Mouse (Mus musculus): ENCODE measurements at regions not wholly inside any gene's neighbourhood (a gene's known extent, or its start where the extent isn't known, plus 50 kb on each side); places are given as distances from the start of the nearest gene placed in this dataset.

DNA sequence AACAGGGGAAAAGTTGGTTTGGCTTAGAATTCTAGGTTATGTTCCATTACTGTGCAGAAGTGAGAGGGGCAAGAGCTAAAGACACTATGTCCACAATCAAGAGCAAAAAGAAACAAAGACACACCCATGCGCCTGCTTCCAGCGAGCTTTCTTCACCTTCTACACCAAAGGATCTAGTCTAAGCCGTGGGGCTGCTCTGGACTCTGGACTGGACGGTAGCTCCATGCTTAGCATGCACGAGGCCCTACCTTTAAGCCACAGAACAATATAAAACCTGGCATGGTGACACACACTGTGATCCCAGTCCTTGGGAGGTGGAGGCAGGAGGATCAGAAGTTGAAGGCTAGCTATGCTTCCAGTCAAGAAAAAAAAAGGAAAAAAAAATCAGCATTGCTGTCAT lies 73.0 kb upstream of the Pias1 start:
- no peak for DNase-seq (ENCODE audit: low spot score)
- Histone ChIP-seq H3K36me3 (no peaks in the 10 kb centered on the region), H3K27ac (no peak overlapping the region), H3K9me3 (peaks cover 10% of the 10 kb centered on the region; the same call in 1 of the 2 replicates), H3K27me3 (ENCODE audit: insufficient read depth, poor library complexity, severe bottlenecking) (no peaks in the 10 kb centered on the region), H3K4me3 (no peak overlapping the region), H3K4me1 (peaks cover 19% of the 10 kb centered on the region)
- WGBS: 77% methylated on average over 5 of the region's 5 CpGs

DNA sequence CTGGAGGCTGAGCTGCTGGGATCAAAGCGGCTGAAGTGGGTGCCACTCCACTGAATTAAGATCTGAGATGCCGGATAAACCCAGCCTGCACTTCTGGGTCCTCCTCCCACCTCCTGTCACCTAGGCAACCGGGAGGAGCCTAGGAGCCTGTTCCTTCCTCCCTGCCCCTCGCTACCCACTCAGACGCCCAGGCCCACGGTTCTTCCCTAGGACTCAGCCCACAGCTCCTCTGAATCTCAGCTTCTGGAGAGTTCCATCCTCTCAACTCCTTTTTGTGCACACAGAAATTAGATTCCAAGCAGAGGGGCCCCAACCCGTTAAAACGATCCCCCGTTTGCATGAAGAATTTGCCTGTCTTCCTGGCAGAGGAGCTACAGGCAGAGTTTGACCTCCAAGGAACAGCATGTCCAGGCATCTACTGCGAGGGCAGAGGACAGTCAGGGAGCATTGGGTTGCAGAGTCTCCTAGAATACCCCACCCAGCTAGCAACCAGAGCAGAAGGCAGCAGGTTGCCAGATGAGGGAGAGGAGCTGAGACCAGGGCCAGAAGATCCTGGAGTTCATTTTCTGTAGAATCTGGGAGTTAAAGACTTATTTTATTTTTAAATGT lies 71.6 kb upstream of the Pias1 start:
- H3K4me1 ChIP-seq: peaks cover 18% of the 10 kb centered on the region
- peak overlapping the region; percentile 46 for H3K4me3 ChIP-seq
- WGBS: 3% methylated on average over 10 of the region's 10 CpGs
- peak; percentile 81 for DNase-seq (ENCODE audit: low spot score)
- peaks cover 10% of the 10 kb centered on the region; the same call in 1 of the 2 replicates for H3K9me3 ChIP-seq
- H3K27ac ChIP-seq: peak overlapping the region; percentile 67
- H3K27me3 ChIP-seq (ENCODE audit: insufficient read depth, poor library complexity, severe bottlenecking): no peaks in the 10 kb centered on the region
- no peaks in the 10 kb centered on the region for H3K36me3 ChIP-seq

DNA sequence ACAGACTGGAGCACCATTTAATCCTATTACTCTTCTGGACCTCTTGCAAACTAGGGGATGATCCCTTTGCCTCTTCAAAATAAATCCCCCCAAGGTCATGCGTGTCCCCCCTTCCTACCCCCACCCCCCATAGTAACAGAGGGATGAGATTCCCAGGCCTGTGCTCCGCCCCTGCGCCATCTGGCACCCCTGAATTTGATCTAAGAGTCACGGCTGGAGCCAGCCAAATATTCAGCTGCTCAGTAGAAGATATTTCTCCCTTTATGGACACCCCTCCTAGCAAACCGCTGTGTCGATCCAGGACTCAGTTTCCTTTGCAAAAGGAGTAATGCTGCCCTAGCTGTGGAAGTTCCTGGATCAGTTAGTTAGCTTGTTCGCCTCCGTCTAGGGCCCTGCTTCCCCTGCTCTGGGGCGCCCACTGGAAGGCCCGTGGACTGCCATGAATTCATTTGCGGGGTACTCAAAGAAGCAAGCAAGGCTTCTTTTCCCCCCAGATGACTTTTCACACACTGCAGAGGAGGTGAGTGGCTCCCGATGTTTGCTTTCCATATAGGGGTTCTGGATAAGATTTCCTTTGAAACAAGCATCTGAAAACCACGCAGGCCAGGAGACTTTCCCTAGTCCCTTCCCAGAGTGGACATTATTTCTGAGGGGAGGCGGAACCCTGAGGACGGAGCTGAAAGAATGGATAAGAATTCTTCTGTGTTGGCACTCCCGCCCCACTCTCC lies 70.9 kb upstream of the Pias1 start:
- Histone ChIP-seq H3K27me3 (ENCODE audit: insufficient read depth, poor library complexity, severe bottlenecking) (no peaks in the 10 kb centered on the region), H3K36me3 (no peaks in the 10 kb centered on the region), H3K27ac (peak overlapping the region; percentile 67), H3K4me3 (peak overlapping the region; percentile 46), H3K4me1 (peaks cover 18% of the 10 kb centered on the region), H3K9me3 (peaks cover 10% of the 10 kb centered on the region; the same call in 1 of the 2 replicates)
- DNase-seq (ENCODE audit: low spot score): no peak
- WGBS: 35% methylated on average over 16 of the region's 16 CpGs

DNA sequence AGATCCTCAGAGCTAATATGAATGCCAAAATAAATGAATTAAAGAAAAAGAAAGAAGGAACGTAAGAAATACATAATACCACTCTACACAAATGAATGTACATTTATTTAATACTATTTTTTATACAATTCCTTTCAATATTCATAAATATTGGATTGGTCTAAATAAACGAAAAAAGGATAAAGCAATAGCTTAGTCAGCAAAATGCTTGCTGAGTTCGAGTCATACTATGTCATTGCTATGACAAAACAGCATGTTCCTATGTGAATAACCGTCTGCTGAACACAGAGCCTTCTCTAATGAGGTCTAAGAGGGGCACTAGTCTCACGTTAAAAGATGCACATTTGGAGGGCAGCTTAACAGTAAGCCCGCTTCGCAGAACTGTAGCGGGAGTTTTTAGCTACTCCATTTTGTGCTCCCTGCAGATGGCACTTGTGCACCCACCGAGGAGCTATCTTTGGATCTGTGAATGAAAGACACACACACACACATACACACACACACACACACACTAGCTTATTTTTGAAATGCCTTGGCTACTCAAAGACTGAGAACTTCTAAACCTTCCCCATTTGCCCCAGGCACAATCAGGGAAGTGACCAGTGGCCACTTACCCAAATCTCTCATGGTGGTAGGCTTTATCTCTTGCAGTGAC lies 69.1 kb upstream of the Pias1 start:
- no peaks in the 10 kb centered on the region for H3K27me3 ChIP-seq (ENCODE audit: insufficient read depth, poor library complexity, severe bottlenecking)
- 81% methylated on average over 9 of the region's 9 CpGs for WGBS

DNA sequence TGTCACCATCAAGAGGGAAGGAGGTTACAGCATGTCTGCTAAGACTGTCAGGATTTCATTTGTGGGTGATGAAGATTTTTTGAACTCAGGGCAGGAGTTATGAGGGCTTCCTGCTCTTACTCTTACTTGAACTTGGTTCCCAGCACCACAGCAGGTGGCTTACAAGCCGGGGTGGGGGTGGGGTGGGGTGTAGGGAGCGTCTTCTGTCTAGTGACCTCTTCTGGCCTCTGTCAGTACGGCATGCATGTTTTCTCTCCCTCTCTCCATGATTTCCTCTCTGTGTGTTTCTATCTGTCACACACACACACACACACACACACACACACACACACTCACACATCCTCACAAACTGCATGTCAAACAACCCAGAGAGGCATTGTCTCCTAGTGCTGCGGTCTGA lies 64.5 kb upstream of the Pias1 start:
- WGBS: 51% methylated on average over 4 of the region's 4 CpGs
- Histone ChIP-seq H3K27ac (no peak overlapping the region), H3K36me3 (no peaks in the 10 kb centered on the region)

More for the DNA sequence above, 69.1 kb upstream of the Pias1 start:
- Histone ChIP-seq H3K4me1 (peaks cover 18% of the 10 kb centered on the region), H3K4me3 (no peak overlapping the region), H3K9me3 (no peaks in the 10 kb centered on the region), H3K36me3 (no peaks in the 10 kb centered on the region), H3K27ac (no peak overlapping the region)
- no peak for DNase-seq (ENCODE audit: low spot score)

DNA sequence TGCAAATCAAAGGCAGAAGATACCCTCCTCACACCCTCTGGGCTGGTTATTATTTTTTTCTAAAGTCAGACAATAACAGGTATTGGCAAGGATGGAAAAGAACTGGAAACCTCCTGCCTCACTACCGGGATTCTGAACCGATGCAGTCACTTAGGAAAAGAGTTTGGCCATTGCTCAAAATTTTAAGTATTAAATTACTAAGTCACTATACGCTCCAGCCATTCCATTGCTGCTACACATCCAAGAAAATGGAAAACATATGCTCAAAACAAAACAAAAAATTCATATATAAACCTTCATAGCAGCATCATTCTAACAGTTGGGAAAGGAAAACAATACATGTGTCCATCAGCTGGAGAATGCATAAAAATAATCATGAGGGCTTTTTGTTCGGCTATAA lies 63.9 kb upstream of the Pias1 start:
- Histone ChIP-seq H3K27me3 (ENCODE audit: insufficient read depth, poor library complexity, severe bottlenecking) (no peaks in the 10 kb centered on the region), H3K36me3 (no peaks in the 10 kb centered on the region), H3K4me3 (no peak overlapping the region), H3K27ac (no peak overlapping the region), H3K9me3 (no peaks in the 10 kb centered on the region), H3K4me1 (no peaks in the 10 kb centered on the region)
- no peak for DNase-seq (ENCODE audit: low spot score)
- WGBS: 87% methylated on average over 4 of the region's 4 CpGs

More for the DNA sequence above, 64.5 kb upstream of the Pias1 start:
- H3K4me3 ChIP-seq: no peak overlapping the region
- H3K27me3 ChIP-seq (ENCODE audit: insufficient read depth, poor library complexity, severe bottlenecking): no peaks in the 10 kb centered on the region
- H3K4me1 ChIP-seq: no peaks in the 10 kb centered on the region
- DNase-seq (ENCODE audit: low spot score): no peak
- H3K9me3 ChIP-seq: no peaks in the 10 kb centered on the region

DNA sequence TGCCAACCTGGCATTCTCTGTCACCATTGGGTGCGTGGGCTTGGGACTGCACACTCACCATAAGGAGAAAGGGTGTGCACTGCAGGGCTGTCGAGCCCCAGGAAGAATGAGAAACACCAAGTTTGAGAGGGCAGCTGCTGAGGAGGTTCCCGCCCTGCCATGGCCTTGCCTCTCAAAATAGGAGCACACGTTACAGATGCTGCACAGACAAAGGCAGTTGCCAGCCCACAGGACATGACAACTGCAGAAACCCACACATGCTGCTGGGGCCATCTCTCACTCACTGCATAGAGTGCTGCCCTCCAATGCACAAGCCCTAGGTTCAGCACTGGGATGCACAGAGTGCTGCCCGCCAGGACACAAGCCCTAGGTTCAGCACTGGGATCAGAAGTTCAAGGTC lies 61.6 kb upstream of the Pias1 start:
- 80% methylated on average over 5 of the region's 5 CpGs for WGBS
- Histone ChIP-seq H3K27me3 (ENCODE audit: insufficient read depth, poor library complexity, severe bottlenecking) (no peaks in the 10 kb centered on the region), H3K27ac (no peak overlapping the region), H3K4me3 (no peak overlapping the region), H3K4me1 (no peaks in the 10 kb centered on the region), H3K36me3 (no peaks in the 10 kb centered on the region), H3K9me3 (no peaks in the 10 kb centered on the region)
- DNase-seq (ENCODE audit: low spot score): no peak

DNA sequence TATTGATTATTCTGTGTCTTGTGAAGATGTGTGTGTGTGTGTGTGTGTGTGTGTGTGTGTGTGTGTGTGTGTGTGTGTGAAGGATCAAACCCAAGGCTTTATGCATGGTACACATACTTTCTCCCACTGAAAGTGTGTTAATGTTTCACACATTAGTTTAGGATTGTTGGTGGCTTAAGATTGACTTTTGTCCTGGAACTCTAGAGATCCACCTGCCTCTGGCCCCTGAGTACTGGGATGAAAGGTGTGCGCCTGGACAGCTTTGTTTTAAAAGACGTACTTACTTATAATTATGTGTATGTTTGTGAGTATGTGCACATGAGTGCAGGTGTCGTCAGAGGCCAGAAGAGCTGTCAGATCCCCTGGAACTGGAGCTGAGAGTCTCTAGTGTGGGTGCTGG lies 59.3 kb upstream of the Pias1 start:
- H3K27ac ChIP-seq: no peak overlapping the region
- H3K36me3 ChIP-seq: no peaks in the 10 kb centered on the region
- no peak for DNase-seq (ENCODE audit: low spot score)
- peaks cover 14% of the 10 kb centered on the region for H3K4me1 ChIP-seq
- 80% methylated on average over 3 of the region's 3 CpGs for WGBS
- no peak overlapping the region for H3K4me3 ChIP-seq
- no peaks in the 10 kb centered on the region for H3K27me3 ChIP-seq (ENCODE audit: insufficient read depth, poor library complexity, severe bottlenecking)
- no peaks in the 10 kb centered on the region for H3K9me3 ChIP-seq

DNA sequence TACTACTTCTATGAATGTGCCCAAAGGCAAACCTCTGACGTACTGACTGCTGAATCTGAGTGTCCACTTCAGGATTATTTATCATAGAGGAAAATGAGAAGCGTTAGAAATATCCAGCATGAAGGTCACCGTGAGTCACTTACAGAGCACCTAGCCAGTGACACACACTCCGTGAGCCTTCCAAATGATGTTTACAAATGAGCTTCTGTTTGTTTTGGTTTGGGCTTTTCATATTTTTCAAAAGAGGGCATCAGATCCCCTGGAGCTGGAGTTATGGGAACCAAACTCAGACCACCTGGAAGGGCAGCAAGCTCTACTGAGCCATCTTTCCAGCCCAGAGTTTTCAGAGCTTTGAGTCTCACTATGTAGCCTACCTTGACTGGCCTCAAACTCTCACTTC lies 57.8 kb upstream of the Pias1 start:
- Histone ChIP-seq H3K27me3 (ENCODE audit: insufficient read depth, poor library complexity, severe bottlenecking) (no peaks in the 10 kb centered on the region), H3K4me3 (no peak overlapping the region), H3K27ac (no peak overlapping the region), H3K9me3 (no peaks in the 10 kb centered on the region), H3K36me3 (no peaks in the 10 kb centered on the region), H3K4me1 (peaks cover 14% of the 10 kb centered on the region)
- DNase-seq (ENCODE audit: low spot score): no peak
- WGBS: 81% methylated on average over 4 of the region's 4 CpGs

DNA sequence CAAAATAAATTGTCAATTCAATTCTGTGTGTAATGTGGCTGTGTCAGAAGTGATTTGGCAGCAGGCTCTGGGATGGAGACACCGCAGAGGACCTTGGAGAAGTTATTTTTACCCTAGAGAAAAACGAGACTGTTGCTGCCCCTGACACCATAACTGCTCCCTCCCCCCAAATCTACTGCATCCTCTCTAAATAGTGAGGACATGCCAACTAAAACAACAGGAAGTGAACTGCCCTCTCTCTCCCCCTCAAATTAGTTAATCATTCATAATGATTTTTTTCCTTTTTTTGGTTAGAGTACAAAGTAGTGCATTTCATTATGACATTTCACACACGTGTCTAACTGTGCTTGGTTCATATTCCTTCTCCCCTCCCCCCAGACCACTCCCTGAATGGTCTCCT lies 55.6 kb upstream of the Pias1 start:
- DNase-seq (ENCODE audit: low spot score): no peak
- H3K27me3 ChIP-seq (ENCODE audit: insufficient read depth, poor library complexity, severe bottlenecking): no peaks in the 10 kb centered on the region

DNA sequence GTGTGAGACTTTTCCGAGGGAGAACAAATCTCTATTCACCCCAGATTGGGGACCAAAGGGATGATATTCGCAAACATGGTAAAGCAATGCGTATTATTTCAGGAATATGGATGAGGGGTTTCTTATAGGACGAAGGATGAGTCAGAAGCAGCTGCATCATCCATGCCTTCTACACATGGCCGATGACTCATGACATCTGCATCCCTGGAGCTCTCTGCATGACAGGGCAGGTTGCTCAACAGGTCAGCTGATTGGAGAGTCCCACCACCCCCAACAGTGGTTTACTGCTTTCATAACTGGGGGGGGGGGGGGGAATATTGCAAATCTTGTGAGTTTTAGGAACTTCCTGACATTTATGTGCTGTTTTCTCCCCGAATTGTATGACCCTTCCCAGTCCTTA lies 50.3 kb upstream of the Pias1 start:
- no peak for DNase-seq (ENCODE audit: low spot score)
- H3K27ac ChIP-seq: no peak overlapping the region
- no peaks in the 10 kb centered on the region for H3K9me3 ChIP-seq
- peaks cover 9% of the 10 kb centered on the region; the same call in 1 of the 2 replicates for H3K27me3 ChIP-seq (ENCODE audit: insufficient read depth, poor library complexity, severe bottlenecking)
- peaks cover 9% of the 10 kb centered on the region for H3K4me1 ChIP-seq
- H3K36me3 ChIP-seq: no peaks in the 10 kb centered on the region
- no peak overlapping the region for H3K4me3 ChIP-seq
- WGBS: 84% methylated on average over 6 of the region's 6 CpGs

More for the DNA sequence above, 55.6 kb upstream of the Pias1 start:
- Histone ChIP-seq H3K4me3 (no peak overlapping the region), H3K36me3 (no peaks in the 10 kb centered on the region), H3K9me3 (no peaks in the 10 kb centered on the region), H3K27ac (no peak overlapping the region), H3K4me1 (peaks cover 14% of the 10 kb centered on the region)
- 43% methylated on average over 3 of the region's 3 CpGs for WGBS
